Mouse (Mus musculus) c-Kit-negative CD71-positive TER-119-positive erythroid progenitor cells, embryonic 14.5 days (primary cell): Measurements from ENCODE around the gene Htatsf1.

Experiments used
- DNase-seq: peaks from one replicate; pipeline ENCODE4 v3.0.0-alpha.2; 2013; ENCODE audit warnings: low read depth, low spot score

Gene Htatsf1

DNA sequence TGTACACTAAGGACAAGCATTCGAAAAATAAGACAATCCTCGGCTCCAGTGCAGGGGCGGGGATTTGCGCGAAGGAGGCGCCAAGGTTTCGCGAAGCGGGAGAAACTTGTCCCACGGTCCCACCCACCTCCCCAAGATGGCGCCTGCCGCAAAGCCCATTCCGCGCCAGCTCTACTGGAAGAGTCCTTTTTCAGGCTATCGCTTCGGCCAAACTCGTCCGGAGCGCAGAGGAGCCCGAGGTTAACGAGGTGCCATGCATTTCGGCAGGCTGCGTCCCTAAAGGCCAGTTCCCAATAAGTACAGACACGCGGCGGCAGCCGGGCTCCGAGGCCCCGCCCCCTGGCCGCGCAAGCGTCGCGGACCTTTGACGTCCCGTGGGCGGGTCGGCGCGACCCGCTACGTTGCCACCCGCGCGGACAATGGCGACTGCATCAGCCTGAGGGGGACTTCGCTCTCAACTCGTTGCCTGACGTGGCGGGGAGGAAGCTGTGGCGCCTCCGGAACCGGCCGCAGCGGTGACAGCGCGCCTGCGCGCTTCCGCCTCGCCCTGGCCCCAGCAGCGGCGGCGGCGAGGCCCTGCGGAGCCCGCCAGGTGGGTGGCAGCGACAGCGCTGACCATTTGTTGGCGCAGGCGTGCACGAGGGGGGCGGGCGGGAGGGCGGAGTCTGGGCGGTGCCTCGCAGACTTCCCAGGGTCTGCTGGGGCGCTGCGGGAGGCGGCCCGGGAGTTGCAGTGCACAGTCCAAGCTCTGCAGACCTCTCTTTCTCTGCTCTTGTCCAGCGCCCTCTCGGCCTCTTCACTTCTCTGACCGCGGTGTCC lies at the start of gene Htatsf1:
Htatsf1 (plus strand) TSS at position 410 of the 819 bp plus-strand sequence.
- DNase-seq, result peak; percentile 57

DNA sequence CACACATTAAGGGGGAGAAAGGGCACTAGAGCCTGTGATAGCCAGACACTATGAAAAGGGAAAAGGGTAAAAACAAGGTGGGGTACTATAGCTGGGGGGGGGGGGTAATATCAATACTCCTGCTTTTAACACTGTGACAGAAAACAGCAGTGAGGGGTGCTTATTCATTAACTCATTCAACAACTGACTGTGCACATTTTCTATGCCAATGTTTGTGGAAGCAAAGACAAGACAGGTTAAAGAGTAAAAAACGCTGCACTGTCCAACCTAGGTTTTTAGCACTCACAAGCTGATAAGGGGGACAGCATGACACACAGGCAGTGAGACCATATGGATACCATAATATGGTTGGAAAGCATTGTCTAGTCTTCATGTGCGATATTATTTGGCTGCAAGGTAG lies 40.5 kb upstream of the Htatsf1 start:
- no peak for DNase-seq

GRCm38 (mm10) chrX:57042774-57043173 lies 10.6 kb upstream of the Htatsf1 start, which contains the start of gene Brs3:
Gene Brs3 (plus strand): TSS chrX:57043074.
- no peak for DNase-seq

GRCm38 (mm10) chrX:57043869-57044268 lies 9.5 kb upstream of the Htatsf1 start:
- DNase-seq, result no peak

- no peak for DNase-seq
These were observed 572 bp upstream of the Htatsf1 start for GRCm38 (mm10) chrX:57052848-57053173.

- no peak for DNase-seq
These were observed 606 bp downstream of the Htatsf1 start for GRCm38 (mm10) chrX:57053993-57054385.

GRCm38 (mm10) chrX:57081496-57081895 lies 28.1 kb downstream of the Htatsf1 start:
- DNase-seq, result no peak

DNA sequence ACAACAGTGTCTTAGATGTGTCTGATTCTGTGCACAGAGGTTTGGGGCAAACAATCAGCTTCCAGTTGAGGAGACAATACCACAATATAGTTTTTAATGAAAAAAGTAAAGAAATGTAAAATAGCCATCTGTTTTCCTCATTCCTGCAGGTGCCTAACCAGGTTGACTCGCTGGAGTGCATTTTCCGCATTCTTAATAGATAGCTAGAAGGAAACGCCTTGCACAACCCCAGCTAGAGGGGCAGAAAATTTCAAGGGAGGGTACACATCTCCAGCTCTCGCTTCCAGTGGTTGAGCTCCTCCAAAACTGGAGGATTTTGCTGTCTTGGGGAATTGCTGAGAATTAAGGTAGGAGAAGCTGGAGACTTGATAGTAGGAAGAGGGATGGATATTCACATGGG lies 34.4 kb downstream of the Htatsf1 start, which contains the start of gene Vgll1:
Vgll1 (plus strand) TSS at position 301 of the 400 bp plus-strand sequence.
- DNase-seq, result no peak

GRCm38 (mm10) chrX:57103415-57103814 lies 50.0 kb downstream of the Htatsf1 start:
- DNase-seq, result no peak

DNA sequence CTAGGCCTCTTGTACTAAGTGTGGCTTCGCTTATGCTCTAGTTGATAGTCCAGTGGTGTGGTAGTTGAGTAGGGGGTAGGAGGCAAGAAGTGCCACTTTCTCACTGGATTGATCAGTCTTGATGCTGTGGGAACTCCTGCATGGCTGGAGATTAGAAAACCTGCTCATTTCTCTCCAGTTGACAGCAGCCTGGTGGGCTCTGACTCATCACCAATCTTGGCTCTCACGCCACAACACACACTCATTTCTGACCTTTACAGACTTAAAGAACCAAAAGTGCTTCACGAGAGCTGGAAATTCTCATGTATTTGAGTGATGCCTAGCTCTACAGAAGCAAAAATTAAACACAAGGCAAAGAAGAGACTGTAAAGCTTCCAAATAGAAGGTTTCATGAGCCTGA lies 53.6 kb downstream of the Htatsf1 start:
- no peak for DNase-seq
